Mouse (Mus musculus): ENCODE results near the gene Abcc4. TPM values are rescaled to one million over a fixed set of nuclear protein-coding genes. Genes with fewer than 3 reads are reported as not detected.

Abcc4 gene
- polyA plus RNA-seq, 1 experiment from 2014 or later, result 1.2 TPM

GRCm38 (mm10) chr14:118696556-118697289 is 9.3 kb downstream of the Abcc4 start:
- ATAC-seq (no peak), DNase-seq (no peak)
- no peak overlapping the region for H3K27ac ChIP-seq (ENCODE audit: low read depth)
- no peak overlapping the region for H3K9ac ChIP-seq (replicated peaks)
- TF ChIP-seq CTCF (IDR thresholded peaks at IDR 0.05; ENCODE audit: low read depth) (no peak), EP300 (IDR thresholded peaks at IDR 0.05; ENCODE audit: low read depth) (no peak)
- no peaks in the 10 kb centered on the region for H3K27me3 ChIP-seq (ENCODE audit: insufficient read depth, low read length)
- no peak overlapping the region for H3K4me3 ChIP-seq (ENCODE audit: low read depth, low read length)
- H3K9me3 ChIP-seq (ENCODE audit: low read length), result no peaks in the 10 kb centered on the region
- no peak overlapping the region for H3K4me2 ChIP-seq (ENCODE audit: low read depth, low read length)
- 87% methylated on average over 16 of the region's 16 CpGs for WGBS (ENCODE audit: insufficient replicate concordance)
- H3K36me3 ChIP-seq (replicated peaks; ENCODE audit: insufficient read depth, low read length), result no peaks in the 10 kb centered on the region
- H3K4me1 ChIP-seq (ENCODE audit: insufficient read depth), result peaks cover 7% of the 10 kb centered on the region

DNA sequence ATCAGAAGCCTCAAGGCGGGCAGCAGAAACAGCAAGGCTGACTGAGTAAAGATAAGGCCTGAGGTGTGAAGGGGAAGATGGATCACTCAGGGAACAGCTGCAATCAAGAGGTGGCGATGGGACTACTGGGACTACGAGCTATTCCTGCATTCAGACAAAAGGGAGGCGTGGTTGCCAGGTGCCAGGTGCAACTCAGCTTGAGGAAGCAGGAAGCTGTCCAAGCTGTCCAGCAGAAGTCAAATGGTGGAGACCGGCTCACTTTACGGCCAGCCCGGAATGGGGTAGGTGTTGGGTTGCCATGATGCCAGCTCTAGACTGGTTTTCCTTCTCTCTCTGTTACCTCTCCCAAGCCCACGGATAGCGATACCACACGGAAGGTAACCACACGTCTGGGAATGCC is 10.2 kb downstream of the Abcc4 start:
- WGBS (ENCODE audit: insufficient replicate concordance), result 85% methylated on average over 11 of the region's 11 CpGs
- no peak for ATAC-seq

DNA sequence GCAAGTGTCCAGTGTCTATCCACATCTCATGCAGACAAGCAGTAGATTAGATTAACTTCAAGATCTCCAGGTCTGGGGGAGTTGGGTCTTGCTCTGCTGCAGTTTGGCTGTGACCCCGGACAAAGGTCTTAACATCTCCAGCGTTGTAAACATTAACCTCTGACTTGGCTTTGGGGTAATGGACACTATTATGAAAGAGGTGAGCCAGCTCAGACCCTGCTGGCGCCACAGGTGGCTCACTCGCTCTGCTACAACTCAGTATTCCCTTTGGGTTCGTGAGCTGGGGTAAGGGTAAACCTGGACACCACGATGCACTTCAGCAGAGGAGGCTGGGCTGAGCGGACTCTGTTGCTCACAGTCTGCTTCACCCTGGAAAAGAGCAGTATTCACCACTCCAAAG is 11.7 kb downstream of the Abcc4 start:
- Histone ChIP-seq H3K36me3 (replicated peaks; ENCODE audit: insufficient read depth, low read length) (no peaks in the 10 kb centered on the region), H3K4me1 (ENCODE audit: insufficient read depth) (peaks cover 19% of the 10 kb centered on the region), H3K4me3 (ENCODE audit: low read depth, low read length) (no peak overlapping the region), H3K9me3 (ENCODE audit: low read length) (no peaks in the 10 kb centered on the region), H3K27me3 (ENCODE audit: insufficient read depth, low read length) (no peaks in the 10 kb centered on the region), H3K4me2 (ENCODE audit: low read depth, low read length) (no peak overlapping the region), H3K9ac (replicated peaks) (no peak overlapping the region), H3K27ac (ENCODE audit: low read depth) (no peak overlapping the region)
- WGBS (ENCODE audit: insufficient replicate concordance), result 65% methylated on average over 7 of the region's 7 CpGs
- DNase-seq (peak; percentile 24), ATAC-seq (peak; percentile 73)
- no peak for TF ChIP-seq CTCF (IDR thresholded peaks at IDR 0.05; ENCODE audit: low read depth)
- TF ChIP-seq EP300 (IDR thresholded peaks at IDR 0.05; ENCODE audit: low read depth), result no peak

More for the DNA sequence above, 10.2 kb downstream of the Abcc4 start:
- Histone ChIP-seq H3K9ac (replicated peaks) (no peak overlapping the region), H3K36me3 (replicated peaks; ENCODE audit: insufficient read depth, low read length) (no peaks in the 10 kb centered on the region), H3K4me2 (ENCODE audit: low read depth, low read length) (no peak overlapping the region), H3K4me1 (ENCODE audit: insufficient read depth) (peaks cover 12% of the 10 kb centered on the region), H3K27ac (ENCODE audit: low read depth) (no peak overlapping the region), H3K4me3 (ENCODE audit: low read depth, low read length) (no peak overlapping the region), H3K27me3 (ENCODE audit: insufficient read depth, low read length) (no peaks in the 10 kb centered on the region), H3K9me3 (ENCODE audit: low read length) (no peaks in the 10 kb centered on the region)
- TF ChIP-seq EP300 (IDR thresholded peaks at IDR 0.05; ENCODE audit: low read depth), result no peak
- DNase-seq, result no peak

GRCm38 (mm10) chr14:118691910-118692309 is 14.1 kb downstream of the Abcc4 start:
- ATAC-seq (no peak), DNase-seq (no peak)
- Histone ChIP-seq H3K9ac (replicated peaks) (no peak overlapping the region), H3K4me2 (ENCODE audit: low read depth, low read length) (no peak overlapping the region), H3K36me3 (replicated peaks; ENCODE audit: insufficient read depth, low read length) (no peaks in the 10 kb centered on the region), H3K27me3 (ENCODE audit: insufficient read depth, low read length) (no peaks in the 10 kb centered on the region), H3K4me1 (ENCODE audit: insufficient read depth) (peaks cover 19% of the 10 kb centered on the region), H3K9me3 (ENCODE audit: low read length) (no peaks in the 10 kb centered on the region), H3K4me3 (ENCODE audit: low read depth, low read length) (no peak overlapping the region), H3K27ac (ENCODE audit: low read depth) (no peak overlapping the region)
- TF ChIP-seq EP300 (IDR thresholded peaks at IDR 0.05; ENCODE audit: low read depth) (no peak), CTCF (IDR thresholded peaks at IDR 0.05; ENCODE audit: low read depth) (no peak)
- WGBS (ENCODE audit: insufficient replicate concordance), result 87% methylated on average over 6 of the region's 6 CpGs

- Histone ChIP-seq H3K9me3 (ENCODE audit: low read length) (no peaks in the 10 kb centered on the region), H3K27me3 (ENCODE audit: insufficient read depth, low read length) (no peaks in the 10 kb centered on the region), H3K4me3 (ENCODE audit: low read depth, low read length) (no peak overlapping the region), H3K9ac (replicated peaks) (no peak overlapping the region), H3K4me1 (ENCODE audit: insufficient read depth) (peaks cover 19% of the 10 kb centered on the region), H3K27ac (ENCODE audit: low read depth) (peak overlapping the region; percentile 11; the same call in 1 of the 2 replicates), H3K36me3 (replicated peaks; ENCODE audit: insufficient read depth, low read length) (no peaks in the 10 kb centered on the region), H3K4me2 (ENCODE audit: low read depth, low read length) (no peak overlapping the region)
- DNase-seq (no peak), ATAC-seq (no peak)
- TF ChIP-seq CTCF (IDR thresholded peaks at IDR 0.05; ENCODE audit: low read depth), result no peak
- no peak for TF ChIP-seq EP300 (IDR thresholded peaks at IDR 0.05; ENCODE audit: low read depth)
- 82% methylated on average over 5 of the region's 5 CpGs for WGBS (ENCODE audit: insufficient replicate concordance)
These were observed 14.6 kb downstream of the Abcc4 start for GRCm38 (mm10) chr14:118691404-118691803.

DNA sequence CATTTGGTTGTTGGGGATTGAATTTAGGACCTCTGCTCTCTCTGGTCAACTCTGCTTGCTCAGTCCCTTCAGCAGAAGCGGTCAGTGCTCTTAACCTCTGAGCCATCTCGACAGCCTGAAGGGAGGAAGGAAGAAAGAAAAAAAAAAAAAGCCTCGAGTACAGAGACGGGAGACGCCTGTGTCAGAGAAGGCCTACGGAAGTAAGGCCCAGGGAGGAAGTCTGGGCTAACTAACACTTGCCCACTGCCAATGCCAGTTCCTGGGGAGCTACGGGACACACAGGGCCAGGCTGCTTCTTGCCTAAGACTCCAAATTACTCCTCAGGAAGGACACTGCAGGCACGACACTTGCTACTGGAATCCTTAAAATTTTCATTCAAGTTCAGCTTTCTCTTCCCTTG is 15.1 kb downstream of the Abcc4 start:
- WGBS (ENCODE audit: insufficient replicate concordance), result 33% methylated on average over 8 of the region's 8 CpGs
- no peaks in the 10 kb centered on the region for H3K27me3 ChIP-seq (ENCODE audit: insufficient read depth, low read length)
- TF ChIP-seq EP300 (IDR thresholded peaks at IDR 0.05; ENCODE audit: low read depth) (no peak), CTCF (IDR thresholded peaks at IDR 0.05; ENCODE audit: low read depth) (no peak)
- 0 out of 2 replicates have a peak, but pooled peaks have one; percentile 24 for ATAC-seq
- H3K4me2 ChIP-seq (ENCODE audit: low read depth, low read length), result no peak overlapping the region
- no peaks in the 10 kb centered on the region for H3K36me3 ChIP-seq (replicated peaks; ENCODE audit: insufficient read depth, low read length)
- no peak overlapping the region for H3K4me3 ChIP-seq (ENCODE audit: low read depth, low read length)
- H3K9me3 ChIP-seq (ENCODE audit: low read length), result no peaks in the 10 kb centered on the region
- peak overlapping the region; percentile 11; the same call in 1 of the 2 replicates for H3K27ac ChIP-seq (ENCODE audit: low read depth)
- no peak overlapping the region for H3K9ac ChIP-seq (replicated peaks)
- H3K4me1 ChIP-seq (ENCODE audit: insufficient read depth), result peaks cover 19% of the 10 kb centered on the region
- DNase-seq, result no peak

All from liver, postnatal 0 days (tissue).